Mouse (Mus musculus): ENCODE measurements around the gene Tubgcp3. TPM values are rescaled to one million over a fixed set of nuclear protein-coding genes. Genes with fewer than 3 reads are reported as not detected.
"Not testable (repeated sequence)": the region's sequence is repeated elsewhere in the genome, so short reads cannot be mapped to it uniquely, and the experiment has no call there.

The Tubgcp3 gene
- polyA plus RNA-seq, 1 experiment from 2014 or later: 50.4 TPM

GRCm38 (mm10) chr8:12635366-12635765 lies 36.7 kb downstream of the Tubgcp3 start:
- Histone ChIP-seq H3K27ac (no peak overlapping the region), H3K9me3 (no peaks in the 10 kb centered on the region), H3K27me3 (replicated peaks) (no peaks in the 10 kb centered on the region), H3K9ac (no peak overlapping the region), H3K4me3 (no peak overlapping the region), H3K4me2 (replicated peaks) (no peak overlapping the region), H3K4me1 (no peaks in the 10 kb centered on the region), H3K36me3 (peaks cover 70% of the 10 kb centered on the region)
- ATAC-seq (ENCODE audit: low FRiP score, low read depth): no peak
- WGBS: 83% methylated on average over 2 of the region's 2 CpGs

- Histone ChIP-seq H3K4me1 (no peaks in the 10 kb centered on the region), H3K9me3 (no peaks in the 10 kb centered on the region), H3K36me3 (peaks cover 44% of the 10 kb centered on the region), H3K4me3 (no peak overlapping the region), H3K9ac (no peak overlapping the region), H3K4me2 (replicated peaks) (no peak overlapping the region), H3K27me3 (replicated peaks) (no peaks in the 10 kb centered on the region), H3K27ac (no peak overlapping the region)
- ATAC-seq (ENCODE audit: low FRiP score, low read depth): no peak
- WGBS: 38% methylated on average over 3 of the region's 3 CpGs
Observed at GRCm38 (mm10) chr8:12629079-12629478, 43.0 kb downstream of the Tubgcp3 start.

GRCm38 (mm10) chr8:12625890-12626289 lies 46.2 kb downstream of the Tubgcp3 start:
- WGBS: 69% methylated on average over 5 of the region's 5 CpGs
- Histone ChIP-seq H3K27ac (no peak overlapping the region), H3K4me1 (no peaks in the 10 kb centered on the region), H3K27me3 (replicated peaks) (no peaks in the 10 kb centered on the region), H3K9ac (no peak overlapping the region), H3K4me3 (no peak overlapping the region), H3K9me3 (no peaks in the 10 kb centered on the region), H3K36me3 (peaks cover 57% of the 10 kb centered on the region), H3K4me2 (replicated peaks) (no peak overlapping the region)
- ATAC-seq (ENCODE audit: low FRiP score, low read depth): no peak

- Histone ChIP-seq H3K4me1 (no peaks in the 10 kb centered on the region), H3K4me3 (no peak overlapping the region), H3K4me2 (replicated peaks) (no peak overlapping the region), H3K27me3 (replicated peaks) (no peaks in the 10 kb centered on the region), H3K27ac (no peak overlapping the region), H3K9ac (no peak overlapping the region), H3K36me3 (peaks cover 52% of the 10 kb centered on the region), H3K9me3 (no peaks in the 10 kb centered on the region)
- WGBS: 90% methylated on average over 18 of the region's 18 CpGs
- ATAC-seq (ENCODE audit: low FRiP score, low read depth): no peak
Observed at GRCm38 (mm10) chr8:12621550-12622222, 50.4 kb downstream of the Tubgcp3 start.

- 92% methylated on average over 3 of the region's 3 CpGs for WGBS
- H3K27ac ChIP-seq; H3K4me2 ChIP-seq (replicated peaks); H3K9me3 ChIP-seq; H3K4me1 ChIP-seq; H3K9ac ChIP-seq; H3K27me3 ChIP-seq (replicated peaks); H3K4me3 ChIP-seq; ATAC-seq (ENCODE audit: low FRiP score, low read depth): not testable (repeated sequence)
- H3K36me3 ChIP-seq: peaks cover 51% of the 10 kb centered on the region
Observed at GRCm38 (mm10) chr8:12617369-12617768, 54.7 kb downstream of the Tubgcp3 start.

- Histone ChIP-seq H3K4me3 (no peak overlapping the region), H3K27ac (no peak overlapping the region), H3K27me3 (replicated peaks) (no peaks in the 10 kb centered on the region), H3K9me3 (no peaks in the 10 kb centered on the region), H3K4me1 (no peaks in the 10 kb centered on the region), H3K36me3 (peaks cover 21% of the 10 kb centered on the region), H3K9ac (no peak overlapping the region), H3K4me2 (replicated peaks) (no peak overlapping the region)
- 74% methylated on average over 7 of the region's 7 CpGs for WGBS
- ATAC-seq (ENCODE audit: low FRiP score, low read depth): no peak
Observed at GRCm38 (mm10) chr8:12613201-12613600, 58.8 kb downstream of the Tubgcp3 start.

GRCm38 (mm10) chr8:12609752-12610449 lies 62.1 kb downstream of the Tubgcp3 start:
- Histone ChIP-seq H3K4me2 (replicated peaks) (no peak overlapping the region), H3K36me3 (peaks cover 9% of the 10 kb centered on the region), H3K27ac (no peak overlapping the region), H3K9me3 (no peaks in the 10 kb centered on the region), H3K4me3 (no peak overlapping the region), H3K9ac (no peak overlapping the region), H3K4me1 (no peaks in the 10 kb centered on the region), H3K27me3 (replicated peaks) (no peaks in the 10 kb centered on the region)
- WGBS: 73% methylated on average over 12 of the region's 12 CpGs
- ATAC-seq (ENCODE audit: low FRiP score, low read depth): no peak

GRCm38 (mm10) chr8:12608810-12609209 lies 63.2 kb downstream of the Tubgcp3 start:
- 0 out of 2 replicates have a peak, but pooled peaks cover 4% of the 10 kb centered on the region for H3K36me3 ChIP-seq
- H3K27me3 ChIP-seq (replicated peaks): no peaks in the 10 kb centered on the region
- 84% methylated on average over 10 of the region's 10 CpGs for WGBS
- ATAC-seq (ENCODE audit: low FRiP score, low read depth): no peak
- no peak overlapping the region for H3K9ac ChIP-seq
- H3K27ac ChIP-seq: no peak overlapping the region
- no peak overlapping the region for H3K4me3 ChIP-seq
- no peaks in the 10 kb centered on the region for H3K9me3 ChIP-seq
- H3K4me2 ChIP-seq (replicated peaks): no peak overlapping the region
- no peaks in the 10 kb centered on the region for H3K4me1 ChIP-seq

GRCm38 (mm10) chr8:12607223-12607622 lies 64.8 kb downstream of the Tubgcp3 start:
- no peaks in the 10 kb centered on the region for H3K36me3 ChIP-seq
- H3K27ac ChIP-seq: no peak overlapping the region
- no peak overlapping the region for H3K4me2 ChIP-seq (replicated peaks)
- 22% methylated on average over 6 of the region's 6 CpGs for WGBS
- no peak overlapping the region for H3K4me3 ChIP-seq
- no peaks in the 10 kb centered on the region for H3K9me3 ChIP-seq
- no peaks in the 10 kb centered on the region for H3K27me3 ChIP-seq (replicated peaks)
- no peak for ATAC-seq (ENCODE audit: low FRiP score, low read depth)
- H3K4me1 ChIP-seq: no peaks in the 10 kb centered on the region
- no peak overlapping the region for H3K9ac ChIP-seq

- no peak overlapping the region for H3K4me2 ChIP-seq (replicated peaks)
- 88% methylated on average over 5 of the region's 5 CpGs for WGBS
- no peaks in the 10 kb centered on the region for H3K27me3 ChIP-seq (replicated peaks)
- no peaks in the 10 kb centered on the region for H3K4me1 ChIP-seq
- H3K9ac ChIP-seq: no peak overlapping the region
- no peak overlapping the region for H3K4me3 ChIP-seq
- H3K36me3 ChIP-seq: no peaks in the 10 kb centered on the region
- ATAC-seq (ENCODE audit: low FRiP score, low read depth): no peak
- H3K9me3 ChIP-seq: no peaks in the 10 kb centered on the region
- no peak overlapping the region for H3K27ac ChIP-seq
Observed at GRCm38 (mm10) chr8:12583785-12584184, 88.3 kb downstream of the Tubgcp3 start.

- not testable (repeated sequence) for H3K4me1 ChIP-seq; H3K9ac ChIP-seq; H3K27me3 ChIP-seq (replicated peaks); H3K36me3 ChIP-seq; H3K4me3 ChIP-seq; H3K9me3 ChIP-seq; H3K4me2 ChIP-seq (replicated peaks); H3K27ac ChIP-seq
- 0 out of 2 replicates have a peak, but pooled peaks have one; percentile 7 for ATAC-seq (ENCODE audit: low FRiP score, low read depth)
- 63% methylated on average over 19 of the region's 19 CpGs for WGBS
Observed at GRCm38 (mm10) chr8:12579339-12579999, 92.6 kb downstream of the Tubgcp3 start.

- Histone ChIP-seq H3K36me3 (no peaks in the 10 kb centered on the region), H3K9me3 (no peaks in the 10 kb centered on the region), H3K27ac (no peak overlapping the region), H3K4me3 (no peak overlapping the region), H3K4me2 (replicated peaks) (no peak overlapping the region), H3K27me3 (replicated peaks) (0 out of 2 replicates have a peak, but pooled peaks cover 6% of the 10 kb centered on the region), H3K9ac (no peak overlapping the region), H3K4me1 (no peaks in the 10 kb centered on the region)
- no peak for ATAC-seq (ENCODE audit: low FRiP score, low read depth)
- 77% methylated on average over 6 of the region's 6 CpGs for WGBS
Observed at GRCm38 (mm10) chr8:12576739-12577138, 95.3 kb downstream of the Tubgcp3 start.

Measured in neural tube, embryonic 12.5 days (tissue).